Mouse (Mus musculus) megakaryocyte, embryonic 14.5 days (primary cell): ENCODE measurements around the gene Myo5a. TPM values are rescaled to one million over a fixed set of nuclear protein-coding genes. Genes with fewer than 3 reads are reported as not detected.
"Not testable (repeated sequence)": the region's sequence is repeated elsewhere in the genome, so short reads cannot be mapped to it uniquely, and the experiment has no call there.

Experiments used
- H3K27me3 ChIP-seq: replicated peaks from 2 replicates; pipeline ENCODE3; 2012; ENCODE audit warnings: inconsistent platforms
- H3K36me3 ChIP-seq: replicated peaks from 2 replicates; pipeline ENCODE3; 2012; ENCODE audit warnings: low read length, inconsistent platforms, mixed read lengths
- H3K4me1 ChIP-seq: 2 replicates; pipeline ENCODE4 v1.6.1; 2012; ENCODE audit warnings: inconsistent platforms
- H3K4me3 ChIP-seq: replicated peaks from 2 replicates; pipeline ENCODE3; 2012; ENCODE audit warnings: moderate library complexity, mild to moderate bottlenecking, inconsistent platforms
- H3K9me3 ChIP-seq: 2 replicates; pipeline ENCODE4 v1.6.1; 2012; ENCODE audit warnings: inconsistent platforms
- FLI1 ChIP-seq: IDR thresholded peaks from 2 replicates; pipeline ENCODE4 v1.6.1; 2012; ENCODE audit warnings: low read length, inconsistent platforms, mixed read lengths
- GATA1 ChIP-seq: IDR thresholded peaks from 3 replicates; pipeline ENCODE4 v1.6.1; 2012; ENCODE audit warnings: mixed read lengths, low read length, inconsistent platforms, borderline replicate concordance
- polyA plus RNA-seq: library from polyadenylated mRNA; stranded (reverse); fragments of >175 nt; gene quantifications from 2 replicates; pipeline ENCODE4 v1.2.3, GENCODE M21; 2012; ENCODE audit warnings: low replicate concordance; ENCODE audit not compliant: insufficient read depth

Gene Myo5a
- polyA plus RNA-seq, 1 experiment: 10.7 TPM

GRCm38 (mm10) chr9:75243052-75243451, 172.2 kb downstream of the Myo5a start:
- no peak for TF ChIP-seq FLI1
- no peak for TF ChIP-seq GATA1
- H3K27me3 ChIP-seq: peaks cover 10% of the 10 kb centered on the region

DNA sequence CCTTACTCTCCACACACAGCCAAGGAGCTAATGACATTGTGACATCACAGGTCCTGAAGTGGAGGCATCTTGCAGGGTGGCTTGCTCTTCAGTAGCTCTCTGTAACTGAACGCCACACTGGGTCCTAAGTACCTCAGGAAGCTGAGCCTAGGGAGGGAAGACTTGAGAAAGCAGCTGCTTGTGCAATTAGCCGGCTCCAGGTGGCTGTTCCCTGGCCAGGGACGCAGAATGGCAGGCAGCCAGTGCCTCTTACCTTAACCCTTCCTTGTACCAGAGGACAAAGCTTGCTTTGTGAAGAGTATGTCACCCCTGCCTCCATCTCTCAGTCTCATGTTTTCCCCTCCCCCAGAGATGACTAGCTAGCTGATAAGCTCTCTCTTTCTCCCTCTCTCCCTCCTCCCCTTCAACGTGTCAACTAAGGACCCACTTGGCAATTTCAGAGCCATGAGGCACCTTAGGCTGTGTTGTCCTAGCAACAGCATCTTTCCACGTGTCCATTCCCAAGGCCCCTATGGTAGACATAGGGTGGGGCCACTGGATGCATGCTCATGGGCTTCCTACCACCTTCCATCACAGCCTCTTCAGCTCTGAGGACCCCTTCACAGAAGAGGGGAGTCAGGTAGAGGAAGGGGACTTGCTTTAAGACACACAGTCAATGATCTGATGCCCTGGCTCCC, 173.1 kb downstream of the Myo5a start:
- TF ChIP-seq GATA1: no peak
- TF ChIP-seq FLI1: no peak
- H3K36me3 ChIP-seq: no peaks in the 10 kb centered on the region
- H3K9me3 ChIP-seq: peaks cover 10% of the 10 kb centered on the region
- peaks cover 69% of the 10 kb centered on the region for H3K4me1 ChIP-seq
- peaks cover 10% of the 10 kb centered on the region for H3K27me3 ChIP-seq
- no peak overlapping the region for H3K4me3 ChIP-seq

More at GRCm38 (mm10) chr9:75243052-75243451, 172.2 kb downstream of the Myo5a start:
- no peak overlapping the region for H3K4me3 ChIP-seq
- no peaks in the 10 kb centered on the region for H3K36me3 ChIP-seq
- peaks cover 12% of the 10 kb centered on the region for H3K9me3 ChIP-seq
- H3K4me1 ChIP-seq: peaks cover 71% of the 10 kb centered on the region

DNA sequence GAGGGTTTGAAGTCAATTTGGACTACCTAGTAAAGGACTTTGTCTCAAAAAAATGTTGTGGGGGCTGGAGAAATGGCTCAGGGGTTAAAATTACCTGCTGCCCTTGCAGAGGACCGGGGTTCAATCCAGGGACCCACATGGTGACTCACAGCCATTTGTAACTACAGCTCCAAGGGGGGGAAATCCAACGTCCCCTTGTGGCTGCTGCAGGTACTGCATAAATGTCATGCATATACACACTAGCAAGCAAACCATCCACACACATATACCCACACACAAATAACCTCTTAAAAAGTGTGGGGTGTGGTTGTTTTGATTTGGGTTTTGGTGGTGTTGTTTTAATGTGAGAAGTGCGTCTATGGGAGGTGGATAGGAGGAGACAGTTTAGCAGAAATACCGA, 173.7 kb downstream of the Myo5a start:
- peaks cover 72% of the 10 kb centered on the region for H3K4me1 ChIP-seq
- H3K9me3 ChIP-seq: peaks cover 8% of the 10 kb centered on the region
- no peak for TF ChIP-seq GATA1
- TF ChIP-seq FLI1: no peak
- H3K4me3 ChIP-seq: no peak overlapping the region
- no peaks in the 10 kb centered on the region for H3K36me3 ChIP-seq
- peaks cover 10% of the 10 kb centered on the region for H3K27me3 ChIP-seq

- Histone ChIP-seq H3K27me3 (peaks cover 10% of the 10 kb centered on the region), H3K4me1 (peaks cover 88% of the 10 kb centered on the region), H3K4me3 (peak overlapping the region; percentile 51), H3K9me3 (no peaks in the 10 kb centered on the region), H3K36me3 (no peaks in the 10 kb centered on the region)
- TF ChIP-seq GATA1: no peak
- TF ChIP-seq FLI1: no peak
These were observed 175.5 kb downstream of the Myo5a start for GRCm38 (mm10) chr9:75246080-75246930.

DNA sequence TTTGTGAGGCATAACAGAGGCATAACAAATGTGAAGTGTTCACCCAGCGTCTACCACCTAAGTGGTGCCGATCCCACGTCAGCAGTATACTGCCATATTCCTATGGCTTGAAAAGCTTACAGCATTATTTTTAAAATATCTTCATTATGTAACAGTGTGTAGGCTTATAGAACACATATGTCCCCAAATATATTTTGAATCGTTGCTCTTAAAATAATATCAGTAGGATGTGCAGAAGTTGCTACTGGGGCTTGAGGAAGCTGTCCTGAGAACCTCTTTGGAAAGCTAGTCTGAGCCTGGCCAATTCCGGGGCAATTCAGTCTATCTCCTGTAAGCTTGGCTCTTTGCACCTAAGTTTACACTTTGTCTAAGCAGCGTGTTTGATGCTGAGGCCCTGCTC, 177.1 kb downstream of the Myo5a start:
- Histone ChIP-seq H3K4me1 (peaks cover 89% of the 10 kb centered on the region), H3K36me3 (no peaks in the 10 kb centered on the region), H3K4me3 (no peak overlapping the region), H3K27me3 (peaks cover 8% of the 10 kb centered on the region), H3K9me3 (no peaks in the 10 kb centered on the region)
- TF ChIP-seq GATA1 (no peak), FLI1 (no peak)

DNA sequence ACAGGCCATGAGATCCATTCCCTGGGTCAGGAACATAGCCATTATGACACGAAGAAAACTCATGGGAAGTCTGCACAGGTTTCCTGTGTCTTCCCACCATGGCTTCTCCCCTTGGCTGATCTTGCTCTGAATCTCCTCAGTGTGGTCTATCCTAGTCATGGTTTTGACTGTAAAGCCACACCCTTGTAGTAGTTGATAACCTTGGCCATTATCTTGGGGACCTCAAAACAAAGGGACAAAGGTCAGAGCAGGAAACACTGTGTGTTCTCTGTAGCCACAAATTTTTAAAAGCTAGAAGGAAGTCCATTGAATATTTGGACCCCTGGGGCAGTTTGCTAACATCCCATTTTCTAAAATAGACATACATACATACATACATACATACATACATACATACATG, 177.5 kb downstream of the Myo5a start:
- Histone ChIP-seq H3K9me3 (no peaks in the 10 kb centered on the region), H3K27me3 (peaks cover 8% of the 10 kb centered on the region), H3K4me1 (peaks cover 89% of the 10 kb centered on the region), H3K4me3 (no peak overlapping the region), H3K36me3 (no peaks in the 10 kb centered on the region)
- TF ChIP-seq GATA1 (no peak), FLI1 (no peak)

DNA sequence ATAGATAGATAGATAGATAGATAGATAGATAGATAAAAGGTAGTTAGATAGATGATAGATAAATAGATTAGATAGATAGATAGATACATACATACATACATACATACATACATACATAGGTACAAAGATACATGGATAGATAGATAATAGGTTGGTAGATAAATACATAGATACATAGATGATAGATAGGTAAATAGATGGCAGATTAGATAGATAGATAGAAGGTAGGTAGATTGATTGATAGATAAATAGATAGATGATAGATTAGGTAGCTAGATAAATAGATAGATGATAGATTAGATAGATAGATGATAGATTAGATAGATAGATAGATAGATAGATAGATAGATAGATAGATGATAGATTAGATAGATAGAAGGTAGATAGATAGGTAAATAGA, 178.1 kb downstream of the Myo5a start:
- peaks cover 3% of the 10 kb centered on the region for H3K27me3 ChIP-seq
- H3K36me3 ChIP-seq: no peaks in the 10 kb centered on the region
- peaks cover 89% of the 10 kb centered on the region for H3K4me1 ChIP-seq
- TF ChIP-seq FLI1 (no peak), GATA1 (peak; percentile 96; the same call in 2 of the 3 replicates)
- H3K9me3 ChIP-seq: no peaks in the 10 kb centered on the region
- no peak overlapping the region for H3K4me3 ChIP-seq

GRCm38 (mm10) chr9:75253158-75253557, 182.3 kb downstream of the Myo5a start:
- H3K4me3 ChIP-seq: peak overlapping the region; percentile 78
- H3K36me3 ChIP-seq, H3K9me3 ChIP-seq, H3K27me3 ChIP-seq: not testable (repeated sequence)
- H3K4me1 ChIP-seq: peaks cover 92% of the 10 kb centered on the region

GRCm38 (mm10) chr9:75253766-75254165, 183.0 kb downstream of the Myo5a start:
- Histone ChIP-seq H3K36me3 (no peaks in the 10 kb centered on the region), H3K4me1 (peaks cover 95% of the 10 kb centered on the region), H3K4me3 (peak overlapping the region; percentile 89), H3K9me3 (no peaks in the 10 kb centered on the region), H3K27me3 (no peaks in the 10 kb centered on the region)
- TF ChIP-seq GATA1 (no peak), FLI1 (no peak)

DNA sequence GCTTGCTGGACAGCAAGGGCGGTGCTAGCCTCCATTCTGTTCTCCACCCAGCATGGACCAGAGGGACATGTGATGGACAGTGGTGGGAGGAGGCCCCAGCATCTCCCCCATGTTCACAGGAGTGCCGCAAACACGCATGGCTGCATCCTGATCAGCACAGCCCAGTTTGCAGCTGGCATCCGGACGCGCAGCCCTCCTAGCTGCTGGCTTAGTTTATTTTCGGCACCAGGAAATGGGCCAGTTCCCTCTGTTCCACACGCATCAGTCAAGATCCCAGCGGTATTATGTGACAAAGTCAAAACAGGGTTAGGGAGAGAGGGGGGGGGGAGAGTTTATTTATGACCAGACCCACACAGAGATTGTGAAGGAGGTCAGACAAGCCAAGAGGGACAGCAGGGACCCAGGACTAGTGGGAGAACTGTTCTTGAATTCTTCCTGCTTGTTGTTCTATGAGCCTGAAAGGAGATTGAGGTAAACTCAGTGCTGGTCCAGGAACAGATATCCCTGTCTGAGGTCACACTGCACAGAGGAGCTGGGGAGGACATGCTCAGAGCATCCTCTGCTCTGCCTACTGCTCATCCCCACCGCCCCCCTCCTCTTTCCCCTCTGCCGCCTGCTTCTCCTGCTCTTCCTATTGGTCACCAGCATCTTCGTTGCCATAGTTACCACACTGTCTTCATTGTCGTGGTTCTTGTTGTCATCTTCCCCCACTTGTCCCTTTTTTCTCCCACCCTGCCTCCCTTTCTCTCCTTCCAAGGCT, 183.6 kb downstream of the Myo5a start:
- H3K36me3 ChIP-seq: peaks cover 3% of the 10 kb centered on the region
- peaks cover 98% of the 10 kb centered on the region for H3K4me1 ChIP-seq
- no peaks in the 10 kb centered on the region for H3K27me3 ChIP-seq
- no peaks in the 10 kb centered on the region for H3K9me3 ChIP-seq
- peak overlapping the region; percentile 89 for H3K4me3 ChIP-seq
- TF ChIP-seq GATA1 (no peak), FLI1 (peak; percentile 67; the same call in 1 of the 2 replicates)
